Mouse (Mus musculus) heart, adult 2 months (tissue): Measurements from ENCODE around the gene Gm17349. TPM values are rescaled to one million over a fixed set of nuclear protein-coding genes. Genes with fewer than 3 reads are reported as not detected.

Source experiments
- DNase-seq, 2 experiments: peaks; one replicate each; pipeline ENCODE4 v3.0.0; 2021
- H3K27ac ChIP-seq: fragments of 200-600 bp; 2 replicates; pipeline ENCODE4 v1.8.1; 2022
- H3K27me3 ChIP-seq: fragments of 200-500 bp; 2 replicates; pipeline ENCODE4 v1.6.1; 2012; ENCODE audit warnings: mild to moderate bottlenecking, low read length, inconsistent platforms, mixed read lengths; ENCODE audit not compliant: control insufficient read depth, insufficient read depth
- H3K36me3 ChIP-seq: fragments of 200-500 bp; 2 replicates; pipeline ENCODE4 v1.6.1; 2012; ENCODE audit warnings: low read length, inconsistent platforms; ENCODE audit not compliant: control insufficient read depth, insufficient read depth
- H3K4me1 ChIP-seq: fragments of 200-500 bp; 2 replicates; pipeline ENCODE4 v1.6.1; 2011; ENCODE audit warnings: low read length; ENCODE audit not compliant: control insufficient read depth, insufficient read depth
- H3K4me3 ChIP-seq: fragments of 200-600 bp; 2 replicates; pipeline ENCODE4 v1.8.1; 2022
- H3K79me2 ChIP-seq: fragments of 200-500 bp; replicated peaks from 2 replicates; pipeline ENCODE4 v1.6.1; 2012; ENCODE audit warnings: mild to moderate bottlenecking, inconsistent platforms, low read length, moderate library complexity, mixed read lengths; ENCODE audit not compliant: control insufficient read depth, insufficient read depth
- H3K9ac ChIP-seq: fragments of 200-500 bp; 2 replicates; pipeline ENCODE4 v1.6.1; 2012; ENCODE audit warnings: low read depth, mild to moderate bottlenecking, control low read depth, inconsistent platforms, low read length, mixed read lengths
- CTCF ChIP-seq: fragments of 200-600 bp; IDR thresholded peaks from 2 replicates; pipeline ENCODE4 v1.8.1; 2022; ENCODE audit warnings: antibody characterized with exemption, mild to moderate bottlenecking, moderate library complexity
- EP300 ChIP-seq: fragments of 200-500 bp; IDR thresholded peaks from 2 replicates; pipeline ENCODE4 v1.6.1; 2011; ENCODE audit warnings: low read depth, low read length, control low read depth; ENCODE audit not compliant: insufficient read depth
- POLR2A ChIP-seq: fragments of 200-500 bp; IDR thresholded peaks from 2 replicates; pipeline ENCODE4 v1.6.1; 2011; ENCODE audit warnings: mild to moderate bottlenecking, low read depth, low read length, control low read depth; ENCODE audit not compliant: insufficient read depth
- WGBS: fragments of 180-500 bp; shearing (Covaris S2); methylation state at CpG from one replicate; pipeline ENCODE4 v1.1.7; 2018; 5-methylcytosine and 5-hydroxymethylcytosine counted together
- intact Hi-C: fragments of 180-260 bp; cut with DNase I; formaldehyde crosslinking; loops from one replicate; pipeline ENCODE4 v1.15.1; 2025
- polyA plus RNA-seq: library from polyadenylated mRNA; depleted of rRNA; stranded (reverse); fragments of >200 nt; gene quantifications from 2 replicates; pipeline ENCODE4 v1.2.3, GENCODE M21; 2012
- total RNA-seq, 2 experiments: library from RNA; stranded (reverse); gene quantifications; 2 replicates each; pipeline ENCODE4 v1.2.3; 2021

Gene Gm17349
- total and polyA plus RNA-seq, 3 experiments = 3.7 to 4.1 TPM; not detected in 1

GRCm38 (mm10) chr15:99674866-99675265 lies 30.4 kb downstream of the Gm17349 start:
- Histone ChIP-seq H3K79me2 (no peaks in the 10 kb centered on the region), H3K36me3 (no peaks in the 10 kb centered on the region), H3K4me1 (peaks cover 3% of the 10 kb centered on the region; the same call in 1 of the 2 replicates), H3K9ac (no peak overlapping the region), H3K4me3 (no peak overlapping the region), H3K27me3 (peaks cover 11% of the 10 kb centered on the region), H3K27ac (no peak overlapping the region)
- TF ChIP-seq CTCF (no peak), EP300 (no peak), POLR2A (no peak)
- 68% methylated on average over 3 of the region's 3 CpGs for WGBS
- no peak for DNase-seq
- intact Hi-C loops = no loop called here

GRCm38 (mm10) chr15:99671783-99672182 lies 33.5 kb downstream of the Gm17349 start:
- intact Hi-C loops = no loop called here
- WGBS = 66% methylated on average over 14 of the region's 14 CpGs

GRCm38 (mm10) chr15:99670964-99671670 lies 34.2 kb downstream of the Gm17349 start:
- H3K9ac ChIP-seq = peak overlapping the region; percentile 44; the same call in 1 of the 2 replicates
- peaks cover 3% of the 10 kb centered on the region; the same call in 1 of the 2 replicates for H3K4me1 ChIP-seq
- whole genome bisulfite sequencing = 17% methylated on average over 10 of the region's 17 CpGs
- no peak overlapping the region for H3K27ac ChIP-seq
- no peaks in the 10 kb centered on the region for H3K36me3 ChIP-seq
- TF ChIP-seq POLR2A (no peak), CTCF (no peak), EP300 (no peak)
- H3K27me3 ChIP-seq = peaks cover 14% of the 10 kb centered on the region
- H3K79me2 ChIP-seq = no peaks in the 10 kb centered on the region
- intact Hi-C loops = no loop called here
- H3K4me3 ChIP-seq = peak overlapping the region; percentile 54
- no peak for DNase-seq

More at GRCm38 (mm10) chr15:99671783-99672182, 33.5 kb downstream of the Gm17349 start:
- Histone ChIP-seq H3K27ac (no peak overlapping the region), H3K4me3 (no peak overlapping the region), H3K36me3 (no peaks in the 10 kb centered on the region), H3K9ac (no peak overlapping the region), H3K4me1 (peaks cover 3% of the 10 kb centered on the region; the same call in 1 of the 2 replicates), H3K79me2 (no peaks in the 10 kb centered on the region), H3K27me3 (peaks cover 12% of the 10 kb centered on the region)
- DNase-seq = no peak
- TF ChIP-seq POLR2A = no peak
- no peak for TF ChIP-seq CTCF
- no peak for TF ChIP-seq EP300

- 2% methylated on average over 60 of the region's 74 CpGs for WGBS
- peak within 1 kb of the TSS; percentile 54 for H3K4me3 ChIP-seq
- peaks cover 3% of the 10 kb centered on the region; the same call in 1 of the 2 replicates for H3K4me1 ChIP-seq
- H3K27me3 ChIP-seq = peaks cover 18% of the 10 kb centered on the region
- intact Hi-C loops = no loop called here
- H3K9ac ChIP-seq = peak within 1 kb of the TSS; percentile 44
- no peaks in the 10 kb centered on the region for H3K36me3 ChIP-seq
- TF ChIP-seq POLR2A = no peak
- TF ChIP-seq EP300 = no peak
- TF ChIP-seq CTCF = peak; percentile 22; the same call in 1 of the 2 replicates
- H3K27ac ChIP-seq = no peak within 1 kb of the TSS
- H3K79me2 ChIP-seq = no peaks in the 10 kb centered on the region
- peak; percentile 72 to 75 for DNase-seq
Measured at GRCm38 (mm10) chr15:99670154-99670821, 35.0 kb downstream of the Gm17349 start, which contains the start of gene Asic1. Gene Asic1 (plus strand): TSS chr15:99670368.

- H3K9ac ChIP-seq = no peak overlapping the region
- no peak for TF ChIP-seq EP300
- no peak for TF ChIP-seq POLR2A
- TF ChIP-seq CTCF = no peak
- no peak overlapping the region for H3K27ac ChIP-seq
- peaks cover 3% of the 10 kb centered on the region; the same call in 1 of the 2 replicates for H3K4me1 ChIP-seq
- peaks cover 18% of the 10 kb centered on the region for H3K27me3 ChIP-seq
- no peak overlapping the region for H3K4me3 ChIP-seq
- no peaks in the 10 kb centered on the region for H3K79me2 ChIP-seq
- no peaks in the 10 kb centered on the region for H3K36me3 ChIP-seq
- intact Hi-C loops = loop anchor here (1.0 to 5.0 kb wide), 3 partner anchors 37 to 172 kb away; no protein-coding TSS in a partner anchor
- no peak for DNase-seq
- 0% methylated on average over 1 of the region's 1 CpGs for WGBS
Measured at GRCm38 (mm10) chr15:99669392-99669791, 35.9 kb downstream of the Gm17349 start.

GRCm38 (mm10) chr15:99668881-99669280 lies 36.4 kb downstream of the Gm17349 start:
- intact Hi-C loops = loop anchor here (1.0 to 5.0 kb wide), 3 partner anchors 37 to 172 kb away; no protein-coding TSS in a partner anchor
- DNase-seq = peak; percentile 71 to 77
- no peak overlapping the region for H3K9ac ChIP-seq
- H3K4me1 ChIP-seq = peaks cover 5% of the 10 kb centered on the region; the same call in 1 of the 2 replicates
- no peak overlapping the region for H3K27ac ChIP-seq
- 4% methylated on average over 12 of the region's 12 CpGs for WGBS
- no peak overlapping the region for H3K4me3 ChIP-seq
- no peaks in the 10 kb centered on the region for H3K36me3 ChIP-seq
- peak; percentile 78 for TF ChIP-seq EP300
- peak; percentile 100; the same call in 1 of the 2 replicates for TF ChIP-seq CTCF
- TF ChIP-seq POLR2A = no peak
- H3K27me3 ChIP-seq = peaks cover 20% of the 10 kb centered on the region
- H3K79me2 ChIP-seq = no peaks in the 10 kb centered on the region
